Mouse (Mus musculus) thymus, adult 2 months (tissue): ENCODE measurements at regions not wholly inside any gene's neighbourhood (a gene's known extent, or its start where the extent isn't known, plus 50 kb on each side); places are given as distances from the start of the nearest gene placed in this dataset.

Experiments
- CTCF ChIP-seq: fragments of 200-500 bp; IDR thresholded peaks from 2 replicates; pipeline ENCODE4 v1.5.1; 2012; ENCODE audit warnings: mild to moderate bottlenecking, control low read depth, low read length, moderate library complexity, borderline replicate concordance; ENCODE audit not compliant: control insufficient read depth, poor library complexity, insufficient read depth; ENCODE audit errors: extremely low read depth
- POLR2A ChIP-seq: fragments of 200-500 bp; IDR thresholded peaks from 2 replicates; pipeline ENCODE4 v1.6.1; 2012; ENCODE audit warnings: mild to moderate bottlenecking, low read length, control low read depth, moderate library complexity; ENCODE audit not compliant: control insufficient read depth, poor library complexity, insufficient read depth; ENCODE audit errors: extremely low read depth

GRCm38 (mm10) chr3:21983993-21984725 is 92.3 kb upstream of the Tbl1xr1 start:
- TF ChIP-seq CTCF: no peak
- TF ChIP-seq POLR2A: no peak
